Mouse (Mus musculus) R1 (cell line): Measurements from ENCODE around the gene Eif4ebp2.
A peak's percentile ranks its signal among the peaks of the same experiment; 100 is the strongest.

Source experiments
- DNase-seq: peaks from one replicate; pipeline ENCODE4 v3.0.0-alpha.2; 2018; ENCODE audit warnings: low read depth, low spot score

Gene Eif4ebp2

DNA sequence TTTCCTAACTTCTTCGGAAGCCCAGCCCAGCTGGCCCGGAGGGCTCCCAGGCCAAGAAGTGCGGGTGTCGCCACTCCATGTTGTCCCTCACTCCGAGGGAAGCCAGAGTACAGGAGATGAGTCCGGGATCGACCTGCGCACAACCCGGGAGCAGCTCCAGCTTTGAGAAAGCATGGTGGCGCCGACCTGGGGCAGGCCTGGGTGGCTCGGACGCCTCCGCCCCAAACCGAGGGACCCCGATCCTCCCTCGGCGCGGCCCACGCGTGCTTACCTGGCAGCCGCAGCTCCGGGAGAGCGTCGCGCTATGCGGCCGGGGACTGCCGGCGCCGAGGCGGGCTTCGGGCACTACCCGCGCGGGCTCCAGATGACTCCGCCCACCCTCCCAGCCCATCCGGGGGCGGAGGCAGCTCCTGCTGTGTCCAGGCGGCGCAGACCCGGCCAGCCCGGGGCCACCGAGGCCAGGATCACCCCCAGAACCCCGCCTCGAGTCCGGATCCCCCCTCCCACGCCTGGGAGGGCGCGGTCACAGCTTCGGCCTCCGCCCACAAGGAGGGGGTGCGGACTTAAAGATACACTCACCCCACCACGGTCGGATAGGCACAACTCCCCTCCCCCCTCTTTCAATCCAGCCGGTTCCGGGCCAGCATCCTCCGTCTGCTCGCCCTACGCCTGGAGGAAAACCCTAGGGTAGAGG is 69.3 kb downstream of the Eif4ebp2 start, which contains the start of gene Pald1:
Pald1 (minus strand) TSS at position 510 of the 694 bp plus-strand sequence.
- peak; percentile 86 for DNase-seq

DNA sequence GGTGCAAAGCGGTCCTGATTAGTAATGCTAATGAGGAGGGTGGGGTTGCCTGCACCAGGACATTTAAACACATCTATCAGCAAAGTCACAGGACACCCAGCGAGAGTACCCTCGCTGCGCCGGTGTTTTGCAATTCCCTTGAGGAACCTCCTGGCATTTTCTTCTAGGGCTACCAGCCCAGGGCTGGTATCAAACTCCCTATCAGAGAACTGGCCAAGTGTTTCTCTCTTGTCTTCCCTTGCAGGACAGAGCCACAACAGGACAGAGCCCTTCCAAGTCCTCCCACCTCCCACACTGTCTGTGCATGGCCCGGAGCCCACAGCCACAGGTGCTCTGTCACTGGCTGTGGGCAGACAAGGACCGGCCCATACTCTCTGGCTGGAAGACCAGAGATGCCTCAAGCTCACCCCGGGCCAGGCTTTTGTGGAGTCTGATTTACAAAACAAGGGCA is 70.2 kb downstream of the Eif4ebp2 start:
- DNase-seq: peak; percentile 83

DNA sequence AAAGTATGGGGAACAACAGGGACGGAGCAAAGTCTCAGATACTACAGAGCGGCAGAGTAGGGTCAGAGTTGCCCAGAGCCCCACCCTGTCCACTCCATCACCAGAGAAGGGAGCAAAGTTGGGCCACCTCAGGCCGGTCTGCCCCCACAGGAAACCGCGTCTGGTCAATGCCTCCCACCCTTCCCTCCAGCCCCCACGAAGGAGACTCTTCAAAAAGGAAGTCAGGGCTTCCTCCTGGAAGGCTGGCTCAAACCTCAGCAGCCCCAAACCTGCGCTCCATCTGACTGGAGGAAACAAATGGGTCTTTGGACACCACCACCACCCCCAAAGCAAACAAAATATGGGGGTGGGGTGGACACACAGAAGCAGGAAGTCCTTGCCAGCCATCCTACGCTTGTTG is 70.6 kb downstream of the Eif4ebp2 start:
- DNase-seq: no peak

DNA sequence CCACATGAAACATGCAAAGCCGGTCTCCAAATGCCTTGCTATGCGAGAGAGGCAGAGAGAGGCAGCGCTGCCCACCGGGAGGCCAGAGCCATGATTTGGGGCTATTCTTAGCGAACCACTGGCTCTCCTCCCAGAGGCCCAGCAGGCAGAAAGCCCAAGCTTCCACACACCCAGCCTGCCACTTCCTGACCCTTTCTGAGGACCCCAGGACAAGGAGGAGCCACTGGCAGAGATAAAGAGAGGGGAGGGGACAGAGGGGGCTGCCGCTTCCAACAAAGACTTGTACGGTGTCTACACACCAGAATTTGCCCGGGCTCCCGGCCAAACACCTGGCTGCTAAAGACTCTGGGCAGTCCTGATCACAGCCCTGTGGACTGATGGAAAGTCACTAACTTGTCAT is 72.3 kb downstream of the Eif4ebp2 start:
- no peak for DNase-seq

GRCm38 (mm10) chr10:61379340-61380040 is 73.0 kb downstream of the Eif4ebp2 start:
- no peak for DNase-seq

GRCm38 (mm10) chr10:61378698-61379097 is 73.8 kb downstream of the Eif4ebp2 start:
- DNase-seq: no peak
